In the genomic region with DNA sequence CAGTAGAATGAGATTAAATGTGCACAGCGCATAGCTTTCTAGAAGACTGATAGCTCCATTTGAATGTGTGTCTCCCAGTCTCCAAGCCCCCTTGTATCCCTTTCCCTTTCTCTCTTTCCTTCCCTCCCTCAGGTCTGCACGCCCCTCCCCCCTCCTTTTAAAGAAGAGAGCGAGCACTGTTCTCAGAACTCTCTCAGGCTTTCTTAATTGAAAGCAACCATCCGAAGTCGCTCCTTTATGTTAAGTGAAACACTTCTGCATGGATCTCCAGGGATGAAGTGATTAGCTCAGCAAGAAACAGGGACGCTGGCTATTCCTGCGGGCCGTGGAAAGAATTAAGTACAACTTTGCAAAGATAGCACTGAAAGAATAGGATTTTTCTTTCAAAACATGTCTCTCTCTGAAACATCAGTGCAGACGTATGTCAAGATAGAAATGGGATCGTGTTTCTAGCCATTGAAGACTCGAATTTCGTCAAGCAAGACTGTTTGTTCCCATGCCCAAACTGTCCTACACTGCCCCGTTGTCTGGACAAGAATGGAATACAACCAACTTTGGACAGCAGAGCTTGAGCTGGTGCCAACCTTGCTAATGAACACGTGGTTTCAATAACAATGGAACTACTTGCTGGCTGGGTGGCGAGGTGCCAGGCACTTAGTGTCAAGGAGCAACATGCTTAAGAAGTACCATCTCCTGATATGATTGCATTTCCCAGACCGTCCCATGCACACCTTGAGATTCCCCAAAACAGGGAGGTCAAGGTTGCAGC, we compare ENCODE assay signal across 8 mouse cellular contexts.
DNase-seq lines count a peak whose midpoint lies in the region; ATAC-seq lines count a peak whose summit lies in the region.

No protein-coding gene starts in this region.

- peak overlapping the region; percentile 38 for H3K4me2 ChIP-seq in hindbrain, embryonic 15.5 days
- H3K4me2 ChIP-seq in midbrain, embryonic 14.5 days (ENCODE audit: low read length) = peak overlapping the region; percentile 41

- H3K36me3 ChIP-seq in hindbrain, embryonic 15.5 days = no peaks in the 10 kb centered on the region
- no peaks in the 10 kb centered on the region for H3K36me3 ChIP-seq in midbrain, embryonic 14.5 days (ENCODE audit: control insufficient read depth, insufficient read depth, low read length)

- H3K27me3 ChIP-seq in hindbrain, embryonic 15.5 days = no peaks in the 10 kb centered on the region
- no peaks in the 10 kb centered on the region for H3K27me3 ChIP-seq in midbrain, embryonic 14.5 days (ENCODE audit: control insufficient read depth, insufficient read depth, low read length)

- DNase-seq in adrenal gland, postnatal 36 days = peak; percentile 9 to 35
- DNase-seq in adrenal gland, adult 18-20 months (ENCODE audit: low spot score in 2 of 2) = no peak
- DNase-seq in embryo, embryonic 10.5 days (ENCODE audit: low spot score) = peak; percentile 63
- DNase-seq in left cerebral cortex, adult 11 months (ENCODE audit: low spot score) = peak; percentile 57
- peak; percentile 68 for DNase-seq in midbrain, embryonic 14.5 days
- no peak for DNase-seq in thymus, adult 18-20 months

- no peak overlapping the region for H3K27ac ChIP-seq in hindbrain, embryonic 15.5 days (replicated peaks)
- H3K27ac ChIP-seq in midbrain, embryonic 14.5 days (replicated peaks; ENCODE audit: low read depth, low read length) = no peak overlapping the region

- no peak overlapping the region for H3K9ac ChIP-seq in hindbrain, embryonic 15.5 days
- H3K9ac ChIP-seq in midbrain, embryonic 14.5 days (replicated peaks; ENCODE audit: low read length) = no peak overlapping the region

- 26% methylated on average over 16 of the region's 16 CpGs for WGBS in hindbrain, embryonic 15.5 days
- WGBS in midbrain, embryonic 14.5 days = 20% methylated on average over 16 of the region's 16 CpGs

- ATAC-seq in hindbrain, embryonic 15.5 days (ENCODE audit: low FRiP score, low read depth) = peak; percentile 68; the same call in 1 of the 2 replicates
- 0 out of 2 replicates have a peak, but pooled peaks have one; percentile 27 for ATAC-seq in midbrain, embryonic 14.5 days (ENCODE audit: low FRiP score, low TSS enrichment)
- no peak for ATAC-seq in erythroblast, adult 5-6 weeks (replicated peaks; ENCODE audit: low FRiP score, poor library complexity, severe bottlenecking)

- H3K4me3 ChIP-seq in hindbrain, embryonic 15.5 days = no peak overlapping the region
- no peak overlapping the region for H3K4me3 ChIP-seq in midbrain, embryonic 14.5 days (replicated peaks; ENCODE audit: low read depth, low read length)

- H3K4me1 ChIP-seq in hindbrain, embryonic 15.5 days (replicated peaks) = peaks cover 16% of the 10 kb centered on the region
- peaks cover 21% of the 10 kb centered on the region for H3K4me1 ChIP-seq in midbrain, embryonic 14.5 days (ENCODE audit: control insufficient read depth, insufficient read depth, low read length)

- no peaks in the 10 kb centered on the region for H3K9me3 ChIP-seq in hindbrain, embryonic 15.5 days
- H3K9me3 ChIP-seq in midbrain, embryonic 14.5 days (ENCODE audit: control insufficient read depth, low read length) = no peaks in the 10 kb centered on the region

Comparison
In these comparisons a context has a peak if more than half of its experiments do, and no peak if none do; other contexts are left out.
1. DNase-seq: peak in adrenal gland, postnatal 36 days (2 of 2), embryo, embryonic 10.5 days (single experiment), left cerebral cortex, adult 11 months (single experiment) and midbrain, embryonic 14.5 days (single experiment); none in adrenal gland, adult 18-20 months (0 of 2) and thymus, adult 18-20 months (0 of 2).